Mouse (Mus musculus): ENCODE data around the gene Fezf1.

GRCm38 (mm10) chr6:23247512-23248312, 450 bp downstream of the Fezf1 start:
- TF ChIP-seq CTCF (IDR thresholded peaks at IDR 0.05; ENCODE audit: low read depth, low read length) (no peak), POLR2A (IDR thresholded peaks at IDR 0.05; ENCODE audit: extremely low read depth, insufficient read depth, low read length) (no peak)

Data from liver, adult 2 months (tissue).